Mouse (Mus musculus) adrenal gland, adult 8-10 months (tissue): ENCODE results near the gene Rptor. TPM values are rescaled to one million over a fixed set of nuclear protein-coding genes. Genes with fewer than 3 reads are reported as not detected.

Experiments
- DNase-seq: peaks from one replicate; pipeline ENCODE4 v3.0.0; 2022
- total RNA-seq, 4 experiments: library from RNA; stranded (reverse); gene quantifications; 2 replicates each; pipeline ENCODE4 v1.2.4; 2022

Gene Rptor
- total RNA-seq, 4 experiments from 2014 or later, result 57.6 to 74.5 (median 59.9) TPM

DNA sequence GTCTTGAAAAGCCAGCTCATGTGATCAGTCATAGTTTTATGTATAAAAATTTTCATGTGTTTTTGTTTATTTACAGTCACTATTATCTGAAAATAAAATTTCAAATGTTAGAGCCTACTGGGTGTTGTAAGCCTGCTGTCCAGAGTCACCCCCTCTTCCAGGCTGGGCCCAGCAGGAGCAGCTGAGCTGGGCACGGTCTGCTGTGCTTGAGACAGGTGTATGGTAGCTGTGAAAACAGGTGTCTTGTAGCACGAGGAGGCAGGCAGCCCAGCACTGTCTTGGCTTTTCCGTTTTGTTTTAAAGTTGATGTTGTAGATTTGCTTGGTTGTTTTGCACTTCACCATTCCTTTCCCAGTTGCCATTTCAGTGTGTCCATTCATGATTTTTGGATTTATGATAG, 87.2 kb downstream of the Rptor start:
- no peak for DNase-seq

DNA sequence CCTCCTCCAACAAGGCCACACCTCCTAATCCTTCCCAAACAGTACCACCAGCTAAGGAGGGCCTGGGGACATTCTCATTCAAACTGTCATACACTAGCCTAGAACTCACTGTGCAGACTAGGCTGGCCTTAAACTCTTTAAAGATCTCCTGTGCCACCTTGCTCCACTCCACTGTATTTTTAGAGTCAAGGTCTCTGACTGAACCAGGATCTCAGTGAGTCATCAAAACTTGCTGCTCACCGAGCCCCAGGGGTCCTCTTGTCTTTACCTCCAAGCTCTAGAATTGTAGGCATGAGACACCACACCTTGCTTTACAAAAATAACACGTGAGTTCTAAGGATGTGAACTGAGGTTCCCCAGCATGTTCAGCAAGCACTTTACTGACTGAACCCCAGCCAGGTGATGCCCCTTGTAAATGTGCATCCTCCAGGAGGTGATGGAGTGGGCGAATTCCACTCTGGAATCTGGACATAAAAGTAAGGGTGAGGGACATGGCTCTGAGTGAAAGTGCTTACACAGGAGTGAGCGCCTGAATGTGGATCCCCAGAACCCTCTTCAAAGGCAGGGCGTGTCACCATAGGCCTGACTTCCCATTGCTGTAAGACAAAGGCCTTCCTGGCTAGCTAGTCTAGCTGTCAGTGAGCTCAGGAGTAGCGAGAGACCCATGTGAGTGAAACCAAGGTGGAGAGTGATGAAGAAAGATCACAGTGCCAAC, 89.6 kb downstream of the Rptor start:
- no peak for DNase-seq

DNA sequence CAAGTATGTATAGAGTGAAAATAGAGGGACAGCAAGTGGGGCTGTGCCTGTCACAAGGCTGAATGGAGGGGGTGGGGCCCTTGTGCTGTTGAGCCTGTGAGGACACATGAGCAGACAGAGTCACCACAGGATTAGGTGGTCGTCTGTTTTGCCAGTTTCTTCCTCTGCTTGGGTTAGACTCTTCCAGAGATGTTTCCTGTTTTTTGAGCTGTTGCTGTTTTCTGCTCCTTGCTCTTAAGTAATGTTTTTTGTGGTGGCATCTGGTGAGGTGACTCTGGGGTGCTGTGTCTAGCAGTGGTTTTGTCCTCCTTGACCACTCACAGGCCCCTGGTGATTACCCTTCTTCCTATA, 90.2 kb downstream of the Rptor start:
- no peak for DNase-seq

GRCm38 (mm10) chr11:119694146-119694860, 91.6 kb downstream of the Rptor start:
- no peak for DNase-seq

DNA sequence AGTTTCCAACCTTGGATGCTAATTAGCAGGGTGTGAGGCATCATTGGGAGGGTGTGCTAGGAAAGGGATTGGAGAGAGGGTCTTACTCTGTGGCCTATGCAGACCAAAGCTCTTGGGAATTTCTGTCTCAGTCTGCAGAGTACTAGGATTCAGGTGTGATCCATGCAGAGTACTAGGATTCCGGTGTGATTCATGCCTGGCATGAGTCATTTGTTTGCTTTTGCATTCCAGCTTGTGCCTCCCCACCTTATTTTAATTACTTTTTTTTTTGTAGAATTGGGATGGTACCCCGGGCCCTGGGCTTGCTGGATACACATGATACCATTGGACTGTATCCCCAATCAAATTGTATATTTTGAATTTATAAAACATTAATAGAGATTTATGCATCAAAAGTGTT, 93.7 kb downstream of the Rptor start:
- DNase-seq, result no peak

GRCm38 (mm10) chr11:119705381-119706066, 102.8 kb downstream of the Rptor start:
- DNase-seq, result no peak

GRCm38 (mm10) chr11:119707259-119707658, 104.6 kb downstream of the Rptor start:
- no peak for DNase-seq

- no peak for DNase-seq
Measured at GRCm38 (mm10) chr11:119709239-119709638, 106.5 kb downstream of the Rptor start.

DNA sequence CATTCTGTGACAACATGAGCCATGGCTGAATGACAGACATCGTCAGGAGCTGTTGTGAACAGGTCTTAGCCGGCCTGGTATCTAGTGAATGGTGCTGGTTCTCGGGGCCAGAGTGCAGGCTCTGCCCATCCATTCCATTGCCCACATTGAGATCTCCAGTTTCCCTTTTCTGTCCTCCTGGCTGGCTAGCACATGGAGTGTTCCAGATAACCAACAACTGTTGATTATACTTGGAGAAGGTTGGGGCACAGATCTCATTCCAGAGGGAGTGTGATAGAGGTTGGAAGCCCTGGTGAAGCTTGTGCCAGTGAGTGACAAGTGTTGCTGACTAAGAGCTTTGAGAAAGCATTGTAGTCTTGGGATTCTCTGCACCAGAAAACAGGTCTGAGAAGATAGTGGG, 107.6 kb downstream of the Rptor start:
- no peak for DNase-seq

- no peak for DNase-seq
Measured at GRCm38 (mm10) chr11:119710822-119711221, 108.1 kb downstream of the Rptor start.

DNA sequence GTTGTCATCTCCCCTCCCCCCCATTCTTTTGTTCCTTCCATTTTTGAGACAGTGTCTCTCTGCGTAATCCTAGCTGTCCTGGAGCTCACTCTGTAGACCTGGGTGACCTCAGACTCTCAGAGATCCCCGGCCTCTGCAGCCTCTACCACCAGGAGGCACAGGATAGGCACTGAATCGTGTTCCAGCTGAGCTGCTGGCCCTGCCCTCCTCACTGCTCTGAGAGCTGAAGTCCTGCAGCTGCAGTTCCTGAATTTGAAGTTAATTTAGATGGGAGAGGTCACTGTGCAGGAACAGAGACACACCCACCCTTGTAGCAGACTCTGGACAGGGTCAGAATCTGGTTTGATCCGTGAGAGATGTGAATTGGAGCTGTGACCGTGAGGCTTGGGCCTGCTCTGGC, 112.7 kb downstream of the Rptor start:
- no peak for DNase-seq

DNA sequence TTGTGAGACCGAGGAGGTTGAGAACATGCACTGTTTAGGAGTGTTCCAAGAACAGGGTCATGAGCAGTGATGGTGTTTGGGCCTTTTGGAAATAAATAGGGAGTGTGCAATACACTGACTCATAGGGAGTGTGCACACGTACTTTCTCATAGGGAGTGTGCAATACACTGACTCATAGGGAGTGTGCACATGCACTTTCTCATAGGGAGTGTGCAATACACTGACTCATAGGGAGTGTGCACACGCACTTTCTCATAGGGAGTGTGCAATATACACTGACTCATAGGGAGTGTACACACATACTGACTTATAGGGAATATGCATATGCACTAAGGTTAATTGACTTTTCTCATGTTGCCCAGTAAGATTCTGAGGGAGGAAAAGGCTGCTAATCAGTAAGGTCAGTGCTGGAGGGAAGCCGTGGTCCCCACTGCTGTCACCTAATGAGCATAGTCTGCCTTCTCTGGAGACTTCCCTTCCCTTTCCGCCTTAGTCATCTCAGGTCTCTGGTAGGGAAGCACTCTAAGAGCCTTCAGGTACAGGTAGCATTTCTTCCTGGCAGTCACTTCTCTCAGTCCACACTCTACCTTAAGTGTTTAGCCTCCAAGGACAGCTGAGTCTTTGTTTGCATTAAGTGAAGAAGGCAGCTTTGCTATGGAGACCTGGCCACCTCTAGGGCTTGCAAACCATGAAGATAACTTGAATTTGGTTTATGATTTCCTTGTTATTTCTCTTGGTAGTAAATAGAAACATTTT, 113.3 kb downstream of the Rptor start:
- no peak for DNase-seq

DNA sequence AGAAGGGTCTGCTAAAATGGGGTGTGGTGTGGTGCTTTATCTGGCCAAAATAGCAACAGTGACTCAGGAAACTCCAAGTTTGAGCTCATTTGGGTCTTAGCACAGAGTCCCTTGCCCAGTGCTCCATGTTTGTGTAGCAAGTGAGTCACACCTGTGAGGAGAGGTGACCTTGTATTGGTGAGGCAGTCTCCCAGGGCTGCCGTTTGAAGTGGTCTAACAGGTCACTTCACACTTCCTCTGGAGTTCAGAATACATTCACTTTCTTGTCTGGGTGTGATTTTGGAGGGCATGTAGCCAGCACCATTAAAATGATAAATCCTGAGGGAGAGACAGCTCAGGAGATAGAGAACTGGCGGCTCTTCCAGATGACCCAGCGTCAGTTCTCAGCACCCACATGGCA, 115.4 kb downstream of the Rptor start:
- no peak for DNase-seq

DNA sequence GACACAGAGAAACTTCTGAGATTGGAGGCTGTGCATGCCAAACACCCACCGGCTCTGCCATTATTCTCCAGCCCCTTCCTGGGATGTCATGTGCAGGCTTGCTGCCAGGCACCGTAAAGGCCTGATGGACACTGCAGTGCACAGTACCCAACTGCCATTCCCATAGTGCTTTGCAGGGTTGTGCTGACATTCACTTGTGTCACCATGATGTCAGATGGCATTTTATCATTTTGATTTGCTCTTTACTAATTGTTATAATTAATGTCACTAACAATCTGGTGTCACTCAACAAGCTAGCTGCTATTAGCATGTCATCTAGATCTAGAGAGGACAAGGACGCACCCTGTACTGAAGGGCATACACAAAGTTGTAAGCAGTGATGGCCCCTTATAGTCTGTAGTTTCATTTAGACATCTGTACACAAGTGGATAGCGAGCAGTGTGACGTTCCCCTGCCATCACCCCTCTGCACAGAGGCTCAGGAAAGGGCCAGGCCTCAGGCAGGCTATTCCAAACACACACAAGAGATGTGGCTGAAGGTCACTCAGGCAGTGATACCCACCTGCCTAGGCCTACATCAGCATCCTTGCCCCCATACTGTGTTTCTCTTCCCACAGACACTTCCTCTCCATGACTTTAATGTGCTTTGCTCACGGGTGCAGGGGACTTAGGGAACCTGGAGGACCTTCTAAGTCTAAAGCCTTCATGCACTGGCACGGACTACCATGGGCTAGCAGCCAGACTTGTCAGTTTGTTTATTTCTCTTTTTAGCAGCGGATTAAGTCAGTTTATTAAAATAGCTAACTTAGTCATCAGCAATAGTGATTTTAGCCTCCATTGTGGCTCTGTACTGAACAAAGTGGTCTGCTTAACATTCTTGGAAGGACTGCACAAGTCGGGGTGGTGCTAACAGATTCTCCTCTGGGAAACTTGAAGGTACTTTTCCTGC, 117.7 kb downstream of the Rptor start:
- no peak for DNase-seq

DNA sequence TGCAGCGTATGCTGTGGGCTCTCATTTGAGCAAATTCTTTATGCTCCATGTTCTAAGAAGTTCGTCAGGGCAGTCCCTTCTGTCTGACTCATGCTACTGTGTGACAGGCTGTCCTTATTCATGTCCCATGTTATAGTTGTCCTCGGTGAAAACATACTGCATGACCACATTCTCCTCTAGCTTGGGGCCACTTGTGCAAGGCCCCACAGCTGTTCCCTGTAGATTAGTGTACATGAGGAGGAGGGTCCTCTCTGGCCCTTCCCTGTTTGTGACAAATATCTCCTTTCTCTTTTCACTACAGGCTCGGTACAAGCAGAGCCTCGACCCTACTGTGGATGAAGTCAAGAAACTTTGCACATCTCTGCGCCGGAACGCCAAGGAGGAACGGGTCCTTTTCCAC, 122.0 kb downstream of the Rptor start:
- no peak for DNase-seq

- no peak for DNase-seq
Measured at GRCm38 (mm10) chr11:119731382-119731781, 128.7 kb downstream of the Rptor start.

DNA sequence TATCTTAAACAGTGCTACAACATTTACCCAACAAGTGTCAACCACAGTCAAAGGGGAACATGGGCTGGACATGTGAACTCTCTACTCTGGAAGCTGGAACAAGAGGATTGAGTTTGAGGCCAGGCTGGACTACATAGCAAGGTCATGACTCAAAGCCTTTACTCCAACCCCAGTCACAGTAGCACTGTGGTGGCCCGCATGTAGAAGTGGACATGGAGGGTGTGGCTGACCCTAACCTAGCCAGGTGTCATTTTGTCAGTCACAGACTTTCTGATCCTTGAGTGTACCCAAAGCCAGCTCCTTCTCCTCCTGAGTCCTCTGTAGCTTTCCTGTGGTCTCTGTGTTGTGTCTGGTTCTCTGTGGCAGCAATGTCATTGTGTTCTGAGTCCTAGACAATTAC, 129.7 kb downstream of the Rptor start:
- no peak for DNase-seq

GRCm38 (mm10) chr11:119732961-119733656, 130.4 kb downstream of the Rptor start:
- no peak for DNase-seq

- no peak for DNase-seq
Measured at GRCm38 (mm10) chr11:119733657-119733990, 130.9 kb downstream of the Rptor start.

DNA sequence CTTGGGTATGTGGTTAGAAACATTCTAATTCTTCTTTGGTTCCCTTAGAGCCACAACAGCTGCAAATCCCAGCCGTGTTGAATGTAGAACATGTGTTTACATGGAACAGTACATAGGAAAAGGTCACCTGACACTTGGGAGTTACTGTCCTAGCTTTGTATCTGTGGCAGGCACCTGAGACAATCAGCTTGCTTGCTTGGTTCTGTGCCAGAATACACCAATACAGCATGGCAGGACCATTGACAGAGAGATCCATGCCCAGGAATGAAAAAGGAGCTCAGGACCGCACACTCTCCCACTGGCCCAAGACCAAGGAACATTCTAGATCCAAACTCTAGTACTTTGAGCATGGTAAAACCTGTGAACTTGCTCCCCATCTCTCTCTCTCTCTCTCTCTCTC, 132.4 kb downstream of the Rptor start:
- no peak for DNase-seq
